Comparison of ENCODE assay signal across 14 mouse cellular contexts in genomic region chr5:115018270-115018669, GRCm38 (mm10). TPM values are rescaled to one million over a fixed set of nuclear protein-coding genes. Genes with fewer than 3 reads are reported as not detected.
DNase-seq lines count a peak whose midpoint lies in the region; ATAC-seq and TF ChIP-seq lines count a peak whose summit lies in the region.
"Had no signal": no experiment of that assay in that cellular context is flagged by ENCODE, and none has a peak within 500 bp of the region (broad histone marks: within the 10 kb centered on the region; RNA-seq: fewer than 3 reads in every experiment).

No protein-coding gene starts in this region.

- H3K27me3 ChIP-seq in heart, postnatal 0 days (ENCODE audit: control insufficient read depth, insufficient read depth, low read length) = no peaks in the 10 kb centered on the region
- H3K27me3 ChIP-seq in hindbrain, embryonic 10.5 days (ENCODE audit: insufficient read depth, poor library complexity, severe bottlenecking) = no peaks in the 10 kb centered on the region
- H3K27me3 ChIP-seq: embryonic facial prominence, embryonic 15.5 days; limb, embryonic 15.5 days had no signal

- no peak for DNase-seq in heart, postnatal 0 days (ENCODE audit: low spot score)
- no peak for DNase-seq in heart, adult 9 months (ENCODE audit: low spot score in 2 of 2)
- DNase-seq in lung, postnatal 25 days (ENCODE audit: low spot score) = peak; percentile 56
- no peak for DNase-seq in thymus, postnatal 10 days (ENCODE audit: low spot score in 2 of 2)
- DNase-seq in hindbrain, embryonic 10.5 days (ENCODE audit: low spot score) = no peak
- DNase-seq: adrenal gland, adult 2 months; cerebellum, adult 18-20 months; layer of hippocampus, adult 9-11 months had no signal

- H3K4me1 ChIP-seq in heart, postnatal 0 days (ENCODE audit: control insufficient read depth, insufficient read depth) = peaks cover 39% of the 10 kb centered on the region
- H3K4me1 ChIP-seq in hindbrain, embryonic 10.5 days (replicated peaks) = peaks cover 15% of the 10 kb centered on the region

- H3K9me3 ChIP-seq in heart, postnatal 0 days (replicated peaks; ENCODE audit: control insufficient read depth, low read length) = no peaks in the 10 kb centered on the region
- H3K9me3 ChIP-seq in hindbrain, embryonic 10.5 days = 0 out of 2 replicates have a peak, but pooled peaks cover 3% of the 10 kb centered on the region
- H3K9me3 ChIP-seq: embryonic facial prominence, embryonic 15.5 days; limb, embryonic 15.5 days had no signal

- no peak overlapping the region; the same call in 1 of the 2 replicates for H3K4me2 ChIP-seq in heart, postnatal 0 days (ENCODE audit: low read depth, low read length)
- H3K4me2 ChIP-seq: embryonic facial prominence, embryonic 15.5 days; limb, embryonic 15.5 days had no signal

- 16% methylated on average over 2 of the region's 2 CpGs for WGBS in heart, postnatal 0 days
- WGBS in hindbrain, embryonic 10.5 days = 82% methylated on average over 2 of the region's 2 CpGs

- TF ChIP-seq CTCF in heart, postnatal 0 days (IDR thresholded peaks at IDR 0.05; ENCODE audit: low read depth) = no peak

- peak overlapping the region; percentile 25; the same call in 1 of the 2 replicates for H3K27ac ChIP-seq in heart, postnatal 0 days (ENCODE audit: low read depth)
- H3K27ac ChIP-seq in hindbrain, embryonic 10.5 days = no peak overlapping the region
- H3K27ac ChIP-seq: embryonic facial prominence, embryonic 15.5 days; limb, embryonic 15.5 days had no signal

- no peak overlapping the region for H3K9ac ChIP-seq in heart, postnatal 0 days (replicated peaks; ENCODE audit: low read depth, low read length)
- H3K9ac ChIP-seq: embryonic facial prominence, embryonic 15.5 days; limb, embryonic 15.5 days had no signal

- ATAC-seq in heart, postnatal 0 days (ENCODE audit: insufficient read depth, low read depth) = no peak
- ATAC-seq in activated CD4-positive, CD25-positive, alpha-beta regulatory T cell, adult 4 months = peak; percentile 36
- 0 out of 4 replicates have a peak, but pooled peaks have one; percentile 27 to 32 for ATAC-seq in hematopoietic stem cell, adult 5-6 weeks (replicated peaks in 1 of 2; ENCODE audit: insufficient read depth in 1 of 2, low FRiP score in 2 of 2, low TSS enrichment in 1 of 2, low read depth in 1 of 2, poor library complexity in 2 of 2, severe bottlenecking in 2 of 2)
- ATAC-seq: hindbrain, embryonic 16.5 days had no signal

- no peak overlapping the region for H3K4me3 ChIP-seq in heart, postnatal 0 days (ENCODE audit: low read depth, low read length)
- H3K4me3 ChIP-seq in hindbrain, embryonic 10.5 days = no peak overlapping the region
- H3K4me3 ChIP-seq: embryonic facial prominence, embryonic 15.5 days; limb, embryonic 15.5 days; myocyte had no signal

- H3K36me3 ChIP-seq in heart, postnatal 0 days (replicated peaks; ENCODE audit: control insufficient read depth, insufficient read depth, low read length) = no peaks in the 10 kb centered on the region
- peaks cover 9% of the 10 kb centered on the region for H3K36me3 ChIP-seq in hindbrain, embryonic 10.5 days
- H3K36me3 ChIP-seq: embryonic facial prominence, embryonic 15.5 days; limb, embryonic 15.5 days had no signal

- TF ChIP-seq EP300 in heart, postnatal 0 days (IDR thresholded peaks at IDR 0.05; ENCODE audit: low read depth) = no peak

RNA-seq across cellular contexts. Expression of gene Sppl3, which starts 7.3 kb away (rescaled TPM):
- 65.6 and 68.7 TPM in 2 replicates for total RNA-seq in heart, postnatal 0 days (2014; rRNA removed; ENCODE audit: low replicate concordance)
- 6.8 and 7.2 TPM in 2 replicates for polyA plus RNA-seq in heart, postnatal 0 days (2015; fragmentation: Nextera tagmentation; extraction: Ambion mirVana)
- polyA plus RNA-seq in activated CD4-positive, CD25-positive, alpha-beta regulatory T cell, adult 4 months (2017; shearing (Covaris generic)) = 10 to 100 TPM; 12.2 to 13.3 TPM
- total RNA-seq in hematopoietic stem cell, adult 5-6 weeks (2017) = 25.6 and 32.0 TPM in 2 replicates
- 11.2 TPM in 2 replicates for polyA plus RNA-seq in hindbrain, embryonic 10.5 days (2016; fragmentation: Nextera tagmentation; extraction: Ambion mirVana)

RNA-seq across cellular contexts. Expression of gene Hnf1a, which starts 47.4 kb away (rescaled TPM):
- total RNA-seq in heart, postnatal 0 days (2014; rRNA removed; ENCODE audit: low replicate concordance) = not detected in 2 replicates
- polyA plus RNA-seq in heart, postnatal 0 days (2015; fragmentation: Nextera tagmentation; extraction: Ambion mirVana) = not detected in 2 replicates
- polyA plus RNA-seq in activated CD4-positive, CD25-positive, alpha-beta regulatory T cell, adult 4 months (2017; shearing (Covaris generic)) = under 1 TPM in 1 of 2 experiments, not detected in 1; 0.13 TPM
- not detected in 2 replicates for total RNA-seq in hematopoietic stem cell, adult 5-6 weeks (2017)
- 0.05 TPM in 1 of 2 replicates, not detected in the other for polyA plus RNA-seq in hindbrain, embryonic 10.5 days (2016; fragmentation: Nextera tagmentation; extraction: Ambion mirVana)
- polyA plus RNA-seq: hindbrain, embryonic 16.5 days; limb, embryonic 15.5 days; myocyte had no signal
